Mouse (Mus musculus) ES-Bruce4 (cell line): Measurements from ENCODE around the gene Polr2h.

Experiments
- CTCF ChIP-seq: IDR thresholded peaks from one replicate; pipeline ENCODE4 v1.8.1; 2011; ENCODE audit warnings: low read depth, low read length
- EP300 ChIP-seq: IDR thresholded peaks from 2 replicates; pipeline ENCODE4 v1.6.1; 2011; ENCODE audit warnings: low read depth, low read length; ENCODE audit not compliant: insufficient read depth

GRCm38 (mm10) chr16:20712889-20713288 is 4.6 kb upstream of the Polr2h start:
- TF ChIP-seq CTCF (no peak), EP300 (no peak)
